Mouse (Mus musculus): Measurements from ENCODE around the gene Dlst. TPM values are rescaled to one million over a fixed set of nuclear protein-coding genes. Genes with fewer than 3 reads are reported as not detected.

The Dlst gene
- 163 and 164 TPM in 2 replicates for total RNA-seq (2012; rRNA removed)
- 100 to 1,000 TPM; 230 to 376 TPM for polyA plus RNA-seq (2012; ENCODE audit: insufficient read depth in 1 of 2, insufficient read length in 2 of 2, low read depth in 1 of 2, low replicate concordance in 2 of 2, missing spikeins in 1 of 2)

DNA sequence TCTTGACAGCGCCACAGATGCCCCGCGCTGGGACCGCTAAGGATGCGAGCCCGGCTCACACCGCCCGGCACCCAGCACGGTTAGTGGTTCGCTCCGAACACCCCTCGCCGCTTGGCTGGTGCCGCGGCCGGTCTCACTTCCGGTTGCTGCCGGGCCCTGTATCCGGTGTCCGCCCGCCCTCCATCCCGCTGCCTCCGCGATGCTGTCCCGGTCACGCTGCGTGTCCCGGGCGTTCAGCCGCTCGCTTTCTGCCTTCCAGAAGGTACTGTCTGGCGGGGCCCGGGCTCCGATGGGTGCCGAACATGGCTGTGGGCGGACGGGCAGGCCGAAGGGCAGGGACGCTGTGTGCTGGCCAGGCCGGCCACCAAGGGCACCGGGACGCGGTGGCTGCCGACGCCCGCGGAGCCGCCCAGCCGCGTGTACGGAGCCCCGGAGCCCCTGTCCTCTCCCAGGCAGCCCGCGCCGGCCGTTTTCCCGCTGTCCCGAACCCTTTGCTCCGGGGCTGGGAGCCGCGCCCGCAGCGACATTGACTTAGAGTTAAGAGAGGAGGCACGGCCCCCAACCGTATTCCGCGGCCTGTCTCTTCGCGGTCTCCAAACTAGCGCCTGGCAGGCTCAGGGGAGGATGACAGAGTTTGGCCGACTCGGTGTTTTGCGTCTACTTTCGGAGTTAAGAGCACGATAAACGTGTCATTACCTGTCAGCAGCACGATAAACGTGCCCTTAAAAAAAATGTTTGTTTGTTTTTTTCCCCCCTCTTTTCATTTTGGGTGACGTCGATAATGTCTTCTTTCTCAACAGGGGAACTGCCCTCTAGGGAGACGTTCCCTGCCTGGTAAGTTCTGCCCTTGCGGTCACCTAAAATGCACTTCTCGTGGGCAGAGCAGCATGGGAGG, at the start of gene Dlst, which contains the start of gene Prox2:
TSS of gene Dlst (plus strand) at position 136 of the 895 bp plus-strand sequence.
TSS of gene Prox2 (minus strand) at position 62 of the 895 bp plus-strand sequence.
- Histone ChIP-seq H3K27ac (ENCODE audit: control insufficient read depth, low read depth, low read length) (peak within 1 kb of the TSS; percentile 95), H3K9me3 (replicated peaks; ENCODE audit: insufficient read depth, low read length) (no peaks in the 10 kb centered on the region), H3K9ac (ENCODE audit: control insufficient read depth, low read depth, low read length, poor library complexity, severe bottlenecking) (peak within 1 kb of the TSS; percentile 93), H3K36me3 (ENCODE audit: control insufficient read depth in 1 of 2, insufficient read depth in 2 of 2, low read length in 2 of 2) (peaks cover 4 to 29% of the 10 kb centered on the region in 2 experiments), H3K79me2 (ENCODE audit: control insufficient read depth, insufficient read depth, low read length, poor library complexity) (peaks cover 53% of the 10 kb centered on the region), H3K27me3 (ENCODE audit: control insufficient read depth in 1 of 2, insufficient read depth in 2 of 2, low read length in 2 of 2) (no peaks in the 10 kb centered on the region), H3K4me1 (ENCODE audit: control insufficient read depth in 1 of 2, insufficient read depth in 2 of 2, low read length in 2 of 2) (peaks cover 11 to 29% of the 10 kb centered on the region in 2 experiments), H3K4me3 (ENCODE audit: control insufficient read depth in 1 of 2, insufficient read depth in 1 of 2, low read depth in 2 of 2, low read length in 2 of 2) (peak within 1 kb of the TSS; percentile 83 to 94)
- peak; percentile 91 for DNase-seq (ENCODE audit: low read depth, low spot score)
- TF ChIP-seq ZC3H11A (IDR thresholded peaks at IDR 0.05; ENCODE audit: low read depth, low read length), result no peak
- TF ChIP-seq HCFC1 (IDR thresholded peaks at IDR 0.05; ENCODE audit: low read depth, low read length), result peak; percentile 89
- peak; percentile 65; the same call in 1 of the 2 replicates for TF ChIP-seq SIN3A (IDR thresholded peaks at IDR 0.05; ENCODE audit: low read length)
- no peak for TF ChIP-seq SMC3 (IDR thresholded peaks at IDR 0.05; ENCODE audit: low read depth, low read length)
- TF ChIP-seq TBP (IDR thresholded peaks at IDR 0.05; ENCODE audit: low read depth, low read length), result peak; percentile 54; the same call in 1 of the 2 replicates
- TF ChIP-seq CHD1 (IDR thresholded peaks at IDR 0.05; ENCODE audit: low read depth, low read length), result peak; percentile 99
- no peak for TF ChIP-seq JUND (IDR thresholded peaks at IDR 0.05; ENCODE audit: low read depth, low read length)
- TF ChIP-seq ETS1 (IDR thresholded peaks at IDR 0.05; ENCODE audit: low read depth, low read length), result peak; percentile 11; the same call in 1 of the 2 replicates
- no peak for TF ChIP-seq USF2 (IDR thresholded peaks at IDR 0.05; ENCODE audit: borderline replicate concordance in 1 of 2, insufficient read depth in 1 of 2, low read depth in 1 of 2, low read length in 2 of 2)
- TF ChIP-seq GABPA (IDR thresholded peaks at IDR 0.05; ENCODE audit: low read depth, low read length), result no peak
- no peak for TF ChIP-seq NRF1 (IDR thresholded peaks at IDR 0.05; ENCODE audit: insufficient read depth, low read depth, low read length, poor library complexity, severe bottlenecking)
- TF ChIP-seq NELFE (IDR thresholded peaks at IDR 0.05; ENCODE audit: low read depth, low read length), result peak; percentile 91
- TF ChIP-seq CHD2 (IDR thresholded peaks at IDR 0.05; ENCODE audit: low read length), result no peak
- peak; percentile 56; the same call in 1 of the 2 replicates for TF ChIP-seq UBTF (IDR thresholded peaks at IDR 0.05; ENCODE audit: borderline replicate concordance, insufficient read depth, low read depth, low read length)
- TF ChIP-seq MAFK (IDR thresholded peaks at IDR 0.05; ENCODE audit: borderline replicate concordance, low read depth, low read length), result no peak
- no peak for TF ChIP-seq MYB (IDR thresholded peaks at IDR 0.05; ENCODE audit: low read depth, low read length)
- no peak for TF ChIP-seq ZKSCAN1 (IDR thresholded peaks at IDR 0.05; ENCODE audit: low read depth, low read length)
- no peak for TF ChIP-seq BHLHE40 (IDR thresholded peaks at IDR 0.05; ENCODE audit: borderline replicate concordance, low read depth, low read length)
- TF ChIP-seq MYC (IDR thresholded peaks at IDR 0.05; ENCODE audit: low read depth, low read length), result peak; percentile 25; the same call in 1 of the 2 replicates
- TF ChIP-seq RCOR1 (IDR thresholded peaks at IDR 0.05; ENCODE audit: low read depth, low read length), result no peak; the same call in 1 of the 2 replicates
- peak; percentile 87 for TF ChIP-seq POLR2AphosphoS2 (IDR thresholded peaks at IDR 0.05; ENCODE audit: low read length)
- peak; percentile 61; the same call in 1 of the 2 replicates for TF ChIP-seq TCF12 (IDR thresholded peaks at IDR 0.05; ENCODE audit: low read depth, low read length)
- peak; percentile 52; the same call in 1 of the 2 replicates for TF ChIP-seq MAZ (IDR thresholded peaks at IDR 0.05; ENCODE audit: low read depth, low read length)
- TF ChIP-seq USF1 (IDR thresholded peaks at IDR 0.05; ENCODE audit: low read depth, low read length), result no peak
- peak; percentile 80 for TF ChIP-seq ZMIZ1 (IDR thresholded peaks at IDR 0.05; ENCODE audit: low read depth, low read length)
- peak; percentile 19; the same call in 1 of the 2 replicates for TF ChIP-seq KAT2A (conservative IDR thresholded peaks at IDR 0.05; ENCODE audit: low read depth, low read length)
- TF ChIP-seq CTCF (IDR thresholded peaks at IDR 0.05 in 2 of 3, conservative IDR thresholded peaks at IDR 0.05 in 1 of 3; ENCODE audit: control insufficient read depth in 1 of 3, insufficient read depth in 1 of 3, low read depth in 2 of 3, low read length in 3 of 3, poor library complexity in 1 of 3, severe bottlenecking in 1 of 3), result 0 out of 6 replicates have a peak, but pooled peaks of 1 of the 3 experiments have one; percentile 6
- peak; percentile 66 for TF ChIP-seq MXI1 (IDR thresholded peaks at IDR 0.05; ENCODE audit: low read depth, low read length)
- TF ChIP-seq ELF1 (IDR thresholded peaks at IDR 0.05; ENCODE audit: low read depth, low read length), result peak; percentile 58; the same call in 1 of the 2 replicates
- TF ChIP-seq POLR2AphosphoS5 (IDR thresholded peaks at IDR 0.05; ENCODE audit: borderline replicate concordance, low read depth, low read length), result no peak
- no peak for TF ChIP-seq RAD21 (IDR thresholded peaks at IDR 0.05; ENCODE audit: low read depth, low read length)
- TF ChIP-seq GATA1 (IDR thresholded peaks at IDR 0.05; ENCODE audit: low read depth, low read length), result no peak
- TF ChIP-seq E2F4 (IDR thresholded peaks at IDR 0.05; ENCODE audit: borderline replicate concordance, low read depth, low read length), result no peak
- TF ChIP-seq MAX (IDR thresholded peaks at IDR 0.05; ENCODE audit: low read length), result no peak
